Mouse (Mus musculus) Patski (cell line): Measurements from ENCODE around the gene Med13. TPM values are rescaled to one million over a fixed set of nuclear protein-coding genes. Genes with fewer than 3 reads are reported as not detected.

Experiments
- ATAC-seq: fragments of 100-300 bp; one replicate; pipeline ENCODE4 v1.8.0; 2021
- CTCF ChIA-PET: fragments of 350-600 bp; sonication (Branson Sonifier 250); formaldehyde crosslinking; loops from one replicate; lab custom pipeline; 2022; ENCODE audit warnings: inconsistent platforms; lab: Charles Lee
- POLR2A ChIA-PET: fragments of 350-600 bp; sonication (Branson Sonifier 250); formaldehyde crosslinking; loops from one replicate; lab custom pipeline; 2022; ENCODE audit warnings: antibody characterized with exemption, inconsistent platforms; lab: Charles Lee
- DNase-seq: peaks from one replicate; pipeline ENCODE4 v3.0.0-alpha.2; 2011; ENCODE audit warnings: low read depth, low spot score
- H3K27me3 ChIP-seq: fragments of 371-371 bp; one replicate; pipeline ENCODE4 v1.5.1; 2021
- CTCF ChIP-seq: fragments of 100-300 bp; IDR thresholded peaks from one replicate; pipeline ENCODE4 v1.5.1; 2021
- in situ Hi-C: fragments of 300-500 bp; cut with MboI; formaldehyde crosslinking; loops from 3 replicates; pipeline ENCODE4 v1.11.1; 2018; ENCODE audit warnings: low pct_unique_long_range_greater_than_20kb, mixed read lengths
- polyA plus RNA-seq: library from polyadenylated mRNA; unstranded; gene quantifications from one replicate; pipeline ENCODE4 v1.2.3, GENCODE M21; 2021

Med13 gene
- polyA plus RNA-seq, 1 experiment from 2014 or later: 27.4 TPM

GRCm38 (mm10) chr11:86390308-86390707, 32.9 kb upstream of the Med13 start:
- ATAC-seq (no peak), DNase-seq (no peak)
- in situ Hi-C loops: loop anchor here (25.0 kb wide), 1 partner anchor 528 kb away; the partner anchor contains the start of gene Gm11444
- POLR2A ChIA-PET: no interaction called here
- H3K27me3 ChIP-seq: no peaks in the 10 kb centered on the region
- CTCF ChIA-PET: no interaction called here
- TF ChIP-seq CTCF: no peak

GRCm38 (mm10) chr11:86389506-86389905, 32.1 kb upstream of the Med13 start:
- POLR2A ChIA-PET: no interaction called here
- CTCF ChIA-PET: no interaction called here
- no peaks in the 10 kb centered on the region for H3K27me3 ChIP-seq

GRCm38 (mm10) chr11:86388821-86389480, 31.5 kb upstream of the Med13 start:
- ChIA-PET CTCF (interaction anchor here (0.7 kb wide), 1 partner anchor 8 kb away, joined by 3 read pairs; no protein-coding TSS in a partner anchor), POLR2A (no interaction called here)
- in situ Hi-C loops: loop anchor here (25.0 kb wide), 1 partner anchor 527 kb away; the partner anchor contains the start of gene Gm11444
- TF ChIP-seq CTCF: no peak
- no peak for DNase-seq
- no peak for ATAC-seq
- no peaks in the 10 kb centered on the region for H3K27me3 ChIP-seq

More at GRCm38 (mm10) chr11:86389506-86389905, 32.1 kb upstream of the Med13 start:
- DNase-seq (no peak), ATAC-seq (no peak)
- in situ Hi-C loops: loop anchor here (25.0 kb wide), 1 partner anchor 527 kb away; the partner anchor contains the start of gene Gm11444
- no peak for TF ChIP-seq CTCF

GRCm38 (mm10) chr11:86387121-86387893, 29.9 kb upstream of the Med13 start:
- no peak for ATAC-seq
- in situ Hi-C loops: loop anchor here (25.0 kb wide), 1 partner anchor 525 kb away; the partner anchor contains the start of gene Gm11444
- POLR2A ChIA-PET: no interaction called here
- no peak for DNase-seq
- no peaks in the 10 kb centered on the region for H3K27me3 ChIP-seq
- no peak for TF ChIP-seq CTCF
- CTCF ChIA-PET: no interaction called here

DNA sequence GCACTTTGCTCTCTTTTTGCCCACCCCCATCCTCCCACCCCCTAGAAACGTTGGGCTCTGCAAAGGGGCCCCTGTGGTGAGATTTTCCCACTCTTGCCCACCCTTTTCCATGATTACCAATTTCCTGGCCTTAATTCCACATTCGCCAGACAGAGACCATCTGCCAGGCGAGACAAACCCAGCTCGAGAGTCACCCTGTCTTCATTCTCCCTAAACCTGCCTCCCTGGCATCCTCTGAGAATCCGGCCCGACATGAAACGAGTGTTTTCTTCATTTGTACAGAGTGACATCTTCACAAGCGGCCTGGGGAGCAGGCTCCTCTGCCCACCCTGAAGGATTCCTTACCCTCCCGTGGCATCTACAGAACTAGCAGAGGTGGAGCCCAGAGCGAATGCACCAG, 29.2 kb upstream of the Med13 start:
- no peak for DNase-seq
- TF ChIP-seq CTCF: no peak
- ChIA-PET POLR2A (no interaction called here), CTCF (no interaction called here)
- ATAC-seq: no peak
- in situ Hi-C loops: loop anchor here (25.0 kb wide), 1 partner anchor 524 kb away; the partner anchor contains the start of gene Gm11444
- no peaks in the 10 kb centered on the region for H3K27me3 ChIP-seq

- no peak for DNase-seq
- in situ Hi-C loops: loop anchor here (25.0 kb wide), 1 partner anchor 523 kb away; the partner anchor contains the start of gene Gm11444
- POLR2A ChIA-PET: no interaction called here
- no peak for TF ChIP-seq CTCF
- no peak for ATAC-seq
- H3K27me3 ChIP-seq: no peaks in the 10 kb centered on the region
- CTCF ChIA-PET: interaction anchor here (1.0 kb wide), 1 partner anchor 11 kb away, joined by 3 read pairs; no protein-coding TSS in a partner anchor
Measured at GRCm38 (mm10) chr11:86385710-86386282, 28.4 kb upstream of the Med13 start.

DNA sequence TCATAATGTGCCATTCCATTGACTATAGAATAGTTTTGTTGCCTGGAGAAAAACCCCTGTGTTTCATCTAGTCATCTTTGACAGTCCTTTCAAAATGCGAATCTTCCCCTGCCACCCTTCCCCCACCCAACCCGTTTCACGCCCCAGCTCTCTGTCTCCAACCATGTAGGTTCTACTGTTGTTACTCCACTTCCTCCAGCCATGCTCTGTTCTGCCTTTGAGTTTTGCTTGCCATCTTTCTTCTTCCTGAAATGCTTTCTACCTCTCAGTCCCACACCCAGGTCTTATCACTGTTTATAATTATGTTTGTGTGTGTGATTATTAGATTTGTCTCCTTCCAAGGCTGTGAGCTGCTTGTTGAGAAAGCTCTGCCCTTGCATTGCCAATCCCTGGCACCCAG, 26.7 kb upstream of the Med13 start:
- in situ Hi-C loops: loop anchor here (25.0 kb wide), 1 partner anchor 522 kb away; the partner anchor contains the start of gene Gm11444
- CTCF ChIA-PET: no interaction called here
- ATAC-seq: no peak
- no peak for TF ChIP-seq CTCF
- POLR2A ChIA-PET: no interaction called here
- no peak for DNase-seq
- H3K27me3 ChIP-seq: no peaks in the 10 kb centered on the region

- ATAC-seq (no peak), DNase-seq (no peak)
- in situ Hi-C loops: loop anchor here (25.0 kb wide), 1 partner anchor 520 kb away; the partner anchor contains the start of gene Gm11444
- H3K27me3 ChIP-seq: no peaks in the 10 kb centered on the region
- CTCF ChIA-PET: interaction anchor here (1.5 kb wide), 1 partner anchor 24 kb away, joined by 4 read pairs; no protein-coding TSS in a partner anchor
- POLR2A ChIA-PET: no interaction called here
- TF ChIP-seq CTCF: no peak
Measured at GRCm38 (mm10) chr11:86382520-86383157, 25.2 kb upstream of the Med13 start.

- CTCF ChIA-PET: no interaction called here
- in situ Hi-C loops: loop anchor here (25.0 kb wide), 1 partner anchor 519 kb away; the partner anchor contains the start of gene Gm11444
- no peak for DNase-seq
- H3K27me3 ChIP-seq: no peaks in the 10 kb centered on the region
- TF ChIP-seq CTCF: no peak
- ATAC-seq: no peak
- POLR2A ChIA-PET: no interaction called here
Measured at GRCm38 (mm10) chr11:86381478-86382091, 24.2 kb upstream of the Med13 start.
